Mouse (Mus musculus): Measurements from ENCODE around the gene Exoc3l. TPM values are rescaled to one million over a fixed set of nuclear protein-coding genes. Genes with fewer than 3 reads are reported as not detected.

The Exoc3l gene
- total and polyA plus RNA-seq, 3 experiments: 4.4 to 10.9 (median 7.5) TPM

GRCm38 (mm10) chr8:105254966-105255350, 40.9 kb downstream of the Exoc3l start, which contains the start of gene B3gnt9 (continued):
- TF ChIP-seq HCFC1 (IDR thresholded peaks at IDR 0.05; ENCODE audit: low read depth, low read length) (no peak), RCOR1 (conservative IDR thresholded peaks at IDR 0.05; ENCODE audit: low read depth, low read length) (no peak), KAT2A (IDR thresholded peaks at IDR 0.05; ENCODE audit: insufficient replicate concordance, low read length) (no peak), MXI1 (IDR thresholded peaks at IDR 0.05; ENCODE audit: low read depth, low read length) (peak; percentile 72), ELF1 (IDR thresholded peaks at IDR 0.05; ENCODE audit: low read depth, low read length) (no peak), CHD2 (IDR thresholded peaks at IDR 0.05; ENCODE audit: low read length) (no peak), MAFK (IDR thresholded peaks at IDR 0.05; ENCODE audit: insufficient replicate concordance, low read length) (no peak), ZKSCAN1 (IDR thresholded peaks at IDR 0.05; ENCODE audit: borderline replicate concordance, low read depth, low read length) (no peak), JUND (conservative IDR thresholded peaks at IDR 0.05; ENCODE audit: low read depth, low read length) (no peak), ZC3H11A (IDR thresholded peaks at IDR 0.05; ENCODE audit: low read depth, low read length) (no peak), TCF12 (IDR thresholded peaks at IDR 0.05; ENCODE audit: low read depth, low read length) (no peak), SMC3 (IDR thresholded peaks at IDR 0.05; ENCODE audit: low read depth, low read length) (no peak), MAZ (IDR thresholded peaks at IDR 0.05; ENCODE audit: low read depth, low read length) (peak; percentile 4)

GRCm38 (mm10) chr8:105254152-105254965, 41.5 kb downstream of the Exoc3l start:
- peaks cover 8 to 23% of the 10 kb centered on the region in 2 experiments for H3K4me1 ChIP-seq (ENCODE audit: control insufficient read depth in 1 of 2, insufficient read depth in 2 of 2)
- no peaks in the 10 kb centered on the region for H3K79me2 ChIP-seq (replicated peaks; ENCODE audit: control insufficient read depth, extremely low read depth, insufficient read depth, poor library complexity, severe bottlenecking)
- H3K9ac ChIP-seq (ENCODE audit: insufficient read depth, low read depth): peak overlapping the region; percentile 22
- peak; percentile 65 for DNase-seq (ENCODE audit: extremely low read depth)
- H3K36me3 ChIP-seq (replicated peaks in 1 of 2; ENCODE audit: control insufficient read depth in 1 of 2, insufficient read depth in 1 of 2, low read length in 1 of 2): peaks cover 46 to 87% of the 10 kb centered on the region in 2 experiments
- H3K27ac ChIP-seq (ENCODE audit: insufficient read depth, low read depth): peak overlapping the region; percentile 18
- H3K27me3 ChIP-seq (replicated peaks): no peaks in the 10 kb centered on the region
- peak overlapping the region; percentile 41 to 86 (median 53) for H3K4me3 ChIP-seq (replicated peaks in 1 of 3; ENCODE audit: low read depth in 2 of 3, low read length in 2 of 3, poor library complexity in 1 of 3)
- peak overlapping the region; percentile 69 for H3K4me2 ChIP-seq (ENCODE audit: insufficient read depth, low read depth, poor library complexity, severe bottlenecking)
- in situ Hi-C loops (cut with MboI; ENCODE audit: low pct_ligation_motif_present, low pct_unique_long_range_greater_than_20kb, low sequenced_read_pairs): no loop called here
- TF ChIP-seq CTCF (conservative IDR thresholded peaks at IDR 0.05 in 1 of 2, IDR thresholded peaks at IDR 0.05 in 1 of 2; ENCODE audit: low read depth in 2 of 2, low read length in 2 of 2) (peak in 1 of 2 experiments; percentile 93; a peak in 2 of 4 replicates), IRF4 (IDR thresholded peaks at IDR 0.05; ENCODE audit: low read depth, low read length) (peak; percentile 9; the same call in 1 of the 2 replicates), USF2 (conservative IDR thresholded peaks at IDR 0.05; ENCODE audit: low read depth, low read length) (no peak), BHLHE40 (IDR thresholded peaks at IDR 0.05; ENCODE audit: low read depth, low read length) (peak; percentile 91), MAZ (IDR thresholded peaks at IDR 0.05; ENCODE audit: low read depth, low read length) (peak; percentile 52), POLR2AphosphoS2 (IDR thresholded peaks at IDR 0.05; ENCODE audit: low read depth, low read length) (no peak), NRF1 (IDR thresholded peaks at IDR 0.05; ENCODE audit: low read depth, low read length) (peak; percentile 31; the same call in 1 of the 2 replicates), MXI1 (IDR thresholded peaks at IDR 0.05; ENCODE audit: low read depth, low read length) (peak; percentile 84), RAD21 (IDR thresholded peaks at IDR 0.05; ENCODE audit: low read depth, low read length) (peak; percentile 37), MEF2A (IDR thresholded peaks at IDR 0.05; ENCODE audit: borderline replicate concordance, low read depth, low read length) (no peak), POLR2A (IDR thresholded peaks at IDR 0.05; ENCODE audit: low read depth, low read length) (peak; percentile 64), ZKSCAN1 (IDR thresholded peaks at IDR 0.05; ENCODE audit: borderline replicate concordance, low read depth, low read length) (no peak), MYC (IDR thresholded peaks at IDR 0.05; ENCODE audit: low read depth, low read length) (peak; percentile 10; the same call in 1 of the 2 replicates), MAX (IDR thresholded peaks at IDR 0.05; ENCODE audit: low read length) (peak; percentile 9), SMC3 (IDR thresholded peaks at IDR 0.05; ENCODE audit: low read depth, low read length) (peak; percentile 73), ETS1 (conservative IDR thresholded peaks at IDR 0.05; ENCODE audit: low read depth, low read length) (peak; percentile 30), SIN3A (IDR thresholded peaks at IDR 0.05; ENCODE audit: low read length) (peak; percentile 47; the same call in 1 of the 2 replicates)
- dilution Hi-C loops (cut with MboI; ENCODE audit: extremely low pct_ligation_motif_present, extremely low pct_unique_long_range_greater_than_20kb, low sequenced_read_pairs): no loop called here
- H3K9me3 ChIP-seq (replicated peaks; ENCODE audit: low read length): no peaks in the 10 kb centered on the region

Data from CH12.LX (cell line).